Mouse (Mus musculus): Measurements from ENCODE around the gene Tle2. TPM values are rescaled to one million over a fixed set of nuclear protein-coding genes. Genes with fewer than 3 reads are reported as not detected.

Gene Tle2
- polyA plus RNA-seq, 1 experiment from 2014 or later: 14.3 TPM

DNA sequence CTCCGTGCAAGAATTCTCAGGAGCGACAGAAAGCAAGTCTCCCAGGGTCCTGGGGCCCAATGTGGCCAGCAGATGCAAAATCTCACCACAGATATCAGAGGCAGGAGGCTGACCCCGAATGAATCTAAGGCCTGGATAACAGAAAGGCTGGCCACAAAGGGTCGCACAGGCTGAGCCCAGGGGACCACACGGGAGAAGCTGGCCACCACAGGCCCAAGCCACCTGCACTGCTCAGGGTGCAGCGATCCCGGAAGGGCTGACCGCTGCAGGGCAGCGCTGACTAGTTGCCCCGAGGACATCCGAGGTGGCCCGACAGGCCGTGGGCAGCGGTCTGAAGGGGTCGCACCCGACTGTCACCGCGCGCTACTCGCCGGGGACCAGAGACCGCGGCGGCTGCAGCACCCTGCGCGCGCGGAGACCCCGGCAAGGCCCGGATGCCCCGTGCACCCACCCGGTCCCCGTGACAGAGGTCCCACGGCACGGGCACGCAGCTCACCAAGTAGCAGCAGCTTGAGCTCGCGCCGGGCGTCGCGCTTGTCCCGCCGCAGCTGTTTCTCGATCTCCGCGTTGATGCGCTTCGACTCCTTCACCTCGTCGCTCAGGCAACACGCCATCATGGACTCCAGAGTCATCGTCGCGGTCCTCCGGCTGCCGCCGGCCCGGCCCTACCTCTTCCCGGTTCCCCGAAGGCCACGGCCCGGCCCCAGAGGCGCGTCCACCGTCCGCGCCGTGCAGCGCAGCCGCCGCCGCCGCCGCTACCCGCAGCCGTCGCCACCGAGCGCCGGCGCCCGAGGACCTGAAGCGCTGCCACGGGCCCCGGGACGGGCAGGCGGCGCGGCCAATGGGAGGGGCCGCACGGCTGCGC lies 29.8 kb upstream of the Tle2 start:
- WGBS: under 1% methylated on average over 93 of the region's 93 CpGs
- H3K4me2 ChIP-seq: peak overlapping the region; percentile 99
- H3K27ac ChIP-seq: peak overlapping the region; percentile 92
- peak overlapping the region; percentile 96 for H3K4me3 ChIP-seq (replicated peaks)
- H3K4me1 ChIP-seq: peaks cover 39% of the 10 kb centered on the region
- no peaks in the 10 kb centered on the region for H3K9me3 ChIP-seq
- H3K27me3 ChIP-seq: no peaks in the 10 kb centered on the region
- peak; percentile 9 for ATAC-seq (ENCODE audit: low FRiP score)
- H3K9ac ChIP-seq: peak overlapping the region; percentile 91
- H3K36me3 ChIP-seq (replicated peaks): peaks cover 5% of the 10 kb centered on the region; the same call in 1 of the 2 replicates

DNA sequence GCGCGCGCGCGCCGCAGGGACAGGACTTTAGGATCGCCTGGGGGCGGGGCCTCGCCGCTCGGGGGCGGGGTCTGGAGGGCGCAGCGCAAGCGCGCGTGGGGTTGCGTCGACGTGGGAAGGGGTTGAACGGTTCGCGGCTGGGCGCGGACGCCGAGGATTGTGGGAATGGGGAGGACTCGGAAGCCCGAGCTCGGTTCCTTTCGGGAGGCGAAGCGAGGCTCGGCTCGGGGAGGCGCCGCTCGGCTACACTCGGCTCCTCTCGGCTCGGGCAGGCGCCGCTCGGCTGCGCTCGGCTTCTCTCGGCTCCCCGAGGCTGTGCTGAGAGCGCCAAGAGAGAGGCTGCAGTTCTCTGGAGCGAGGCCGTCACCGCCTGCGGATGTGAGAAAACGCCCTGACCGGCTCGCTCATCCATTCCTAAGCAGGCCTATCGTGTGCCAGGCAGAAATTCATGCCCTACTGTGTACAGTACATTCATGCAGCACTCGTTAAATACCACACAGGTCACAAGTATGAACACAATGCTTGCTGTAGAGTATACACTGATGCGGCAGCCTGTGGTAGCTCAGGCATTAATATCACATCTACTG lies 29.1 kb upstream of the Tle2 start, which contains the start of gene Gna11:
TSS of gene Gna11 (minus strand) at position 30 of the 587 bp plus-strand sequence.
- peak within 1 kb of the TSS; percentile 99 for H3K4me2 ChIP-seq
- no peaks in the 10 kb centered on the region for H3K9me3 ChIP-seq
- 1% methylated on average over 56 of the region's 59 CpGs for WGBS
- peaks cover 39% of the 10 kb centered on the region for H3K4me1 ChIP-seq
- H3K27me3 ChIP-seq: no peaks in the 10 kb centered on the region
- H3K36me3 ChIP-seq (replicated peaks): peaks cover 4% of the 10 kb centered on the region; the same call in 1 of the 2 replicates
- peak within 1 kb of the TSS; percentile 92 for H3K27ac ChIP-seq
- peak; percentile 96 for ATAC-seq (ENCODE audit: low FRiP score)
- H3K9ac ChIP-seq: peak within 1 kb of the TSS; percentile 91
- peak within 1 kb of the TSS; percentile 96 for H3K4me3 ChIP-seq (replicated peaks)

DNA sequence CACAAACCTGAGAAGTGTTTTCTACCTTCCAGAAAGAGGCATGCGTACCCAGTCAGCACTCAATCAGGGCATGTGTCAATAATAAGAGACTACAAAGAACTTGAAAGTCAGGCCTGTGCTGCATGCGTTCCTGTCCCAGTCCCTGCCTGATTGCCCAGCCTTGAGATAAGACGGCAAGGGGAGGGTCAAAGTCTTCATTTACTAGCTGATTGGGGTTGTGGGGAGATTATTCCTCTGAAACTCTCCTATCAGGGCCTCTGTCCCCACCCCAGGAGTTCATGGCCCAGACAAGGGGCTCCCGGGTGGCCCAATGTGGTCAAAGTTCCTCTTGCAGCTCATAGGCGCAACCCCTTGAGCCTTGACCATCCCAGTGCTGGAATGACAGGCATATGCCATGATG lies 28.0 kb upstream of the Tle2 start:
- WGBS: 91% methylated on average over 5 of the region's 5 CpGs
- H3K27me3 ChIP-seq: no peaks in the 10 kb centered on the region
- H3K9ac ChIP-seq: no peak overlapping the region

DNA sequence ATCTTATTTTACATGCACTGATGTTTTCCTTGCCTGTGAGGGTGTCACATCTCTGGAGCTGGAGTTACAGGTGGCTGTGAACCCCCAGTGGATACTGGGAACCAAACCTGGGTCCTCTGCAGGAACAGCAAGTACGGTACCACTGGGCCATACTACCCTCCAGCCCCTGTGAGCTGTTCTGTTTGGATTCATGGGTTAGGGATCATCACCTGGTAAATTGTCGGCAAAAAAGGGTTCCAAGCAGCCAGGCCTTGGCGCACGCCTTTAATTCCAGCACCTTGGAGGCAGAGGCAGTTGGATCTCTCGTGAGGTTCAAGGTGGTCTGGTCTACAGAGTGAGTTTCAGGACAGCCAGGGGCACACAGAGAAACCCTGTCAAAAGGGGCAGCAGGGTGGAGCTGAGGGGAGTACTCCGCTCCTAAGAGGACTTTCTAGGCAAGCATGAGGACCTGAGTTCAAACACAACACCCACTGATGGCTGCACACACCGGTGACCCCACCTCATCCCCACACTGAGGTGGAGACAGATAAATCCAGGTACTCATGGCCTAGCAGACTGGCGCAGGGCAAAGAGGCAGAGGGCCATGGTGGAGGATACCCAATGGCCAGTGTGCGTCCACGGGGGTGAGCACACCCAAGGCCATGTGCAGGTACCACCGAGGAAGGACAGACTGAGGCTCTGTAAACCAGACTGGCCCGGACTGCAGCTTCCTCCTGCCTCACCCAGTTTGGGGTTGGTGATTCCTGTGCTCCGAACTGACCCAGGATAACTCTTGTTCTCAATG lies 27.4 kb upstream of the Tle2 start:
- H3K9ac ChIP-seq: no peak overlapping the region
- no peak for ATAC-seq (ENCODE audit: low FRiP score)
- no peak overlapping the region for H3K4me3 ChIP-seq (replicated peaks)
- H3K4me2 ChIP-seq: no peak overlapping the region
- H3K4me1 ChIP-seq: peaks cover 31% of the 10 kb centered on the region
- no peak overlapping the region for H3K27ac ChIP-seq
- H3K9me3 ChIP-seq: no peaks in the 10 kb centered on the region
- no peaks in the 10 kb centered on the region for H3K27me3 ChIP-seq
- 94% methylated on average over 13 of the region's 13 CpGs for WGBS
- H3K36me3 ChIP-seq (replicated peaks): 0 out of 2 replicates have a peak, but pooled peaks cover 4% of the 10 kb centered on the region

More for the DNA sequence above, 28.0 kb upstream of the Tle2 start:
- H3K4me1 ChIP-seq: peaks cover 34% of the 10 kb centered on the region
- ATAC-seq (ENCODE audit: low FRiP score): no peak
- H3K27ac ChIP-seq: no peak overlapping the region
- no peak overlapping the region for H3K4me2 ChIP-seq
- H3K36me3 ChIP-seq (replicated peaks): 0 out of 2 replicates have a peak, but pooled peaks cover 4% of the 10 kb centered on the region
- H3K4me3 ChIP-seq (replicated peaks): no peak overlapping the region
- H3K9me3 ChIP-seq: no peaks in the 10 kb centered on the region

DNA sequence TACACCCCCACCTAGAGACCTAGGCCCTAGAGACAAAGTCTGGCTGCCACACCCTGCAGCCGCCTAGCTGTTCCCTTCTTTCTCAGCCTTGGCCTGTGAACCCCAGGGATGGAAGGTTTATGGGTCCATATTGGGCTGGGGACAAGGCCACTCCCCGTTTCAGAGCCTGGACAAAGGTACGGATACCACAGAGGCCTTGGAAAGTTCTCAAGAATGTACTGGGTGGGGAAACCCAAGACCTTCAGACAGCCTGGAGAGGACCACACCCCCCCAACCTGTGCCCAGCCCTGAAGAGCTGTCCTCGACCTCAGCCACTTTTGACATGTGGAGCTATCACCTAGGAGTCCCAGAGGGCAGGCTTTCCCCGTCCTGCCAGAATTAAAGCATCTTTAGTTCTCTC lies 25.4 kb upstream of the Tle2 start:
- Histone ChIP-seq H3K4me3 (replicated peaks) (no peak overlapping the region), H3K9me3 (no peaks in the 10 kb centered on the region), H3K27me3 (no peaks in the 10 kb centered on the region), H3K36me3 (replicated peaks) (no peaks in the 10 kb centered on the region), H3K27ac (no peak overlapping the region), H3K4me2 (no peak overlapping the region), H3K9ac (no peak overlapping the region), H3K4me1 (peaks cover 11% of the 10 kb centered on the region)
- WGBS: 71% methylated on average over 5 of the region's 5 CpGs
- no peak for ATAC-seq (ENCODE audit: low FRiP score)

DNA sequence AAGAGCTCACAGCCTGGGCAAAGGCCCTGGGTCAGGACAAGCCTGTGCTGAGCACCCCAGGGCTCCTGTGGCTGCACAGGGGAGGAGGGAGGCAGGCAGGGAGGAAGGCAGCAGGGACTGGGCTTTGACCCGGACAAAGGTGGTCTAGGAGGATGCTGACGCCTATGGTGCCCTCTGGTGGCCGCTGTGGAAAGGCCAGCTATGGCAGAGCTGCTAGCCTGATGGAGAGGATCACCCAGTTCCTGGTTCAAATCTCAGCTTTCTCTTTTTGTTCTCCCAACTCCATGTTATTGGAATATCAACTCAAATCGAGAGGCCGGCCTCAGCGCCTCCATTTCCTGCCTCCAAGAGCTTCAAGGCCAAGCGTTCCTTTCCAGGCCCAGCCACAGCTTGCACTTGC lies 24.1 kb upstream of the Tle2 start:
- WGBS: 13% methylated on average over 7 of the region's 7 CpGs
- H3K4me3 ChIP-seq (replicated peaks): no peak overlapping the region
- no peaks in the 10 kb centered on the region for H3K36me3 ChIP-seq (replicated peaks)
- peaks cover 5% of the 10 kb centered on the region for H3K4me1 ChIP-seq
- no peak overlapping the region for H3K27ac ChIP-seq
- H3K9me3 ChIP-seq: no peaks in the 10 kb centered on the region
- no peak for ATAC-seq (ENCODE audit: low FRiP score)
- no peaks in the 10 kb centered on the region for H3K27me3 ChIP-seq
- no peak overlapping the region for H3K4me2 ChIP-seq
- no peak overlapping the region for H3K9ac ChIP-seq

DNA sequence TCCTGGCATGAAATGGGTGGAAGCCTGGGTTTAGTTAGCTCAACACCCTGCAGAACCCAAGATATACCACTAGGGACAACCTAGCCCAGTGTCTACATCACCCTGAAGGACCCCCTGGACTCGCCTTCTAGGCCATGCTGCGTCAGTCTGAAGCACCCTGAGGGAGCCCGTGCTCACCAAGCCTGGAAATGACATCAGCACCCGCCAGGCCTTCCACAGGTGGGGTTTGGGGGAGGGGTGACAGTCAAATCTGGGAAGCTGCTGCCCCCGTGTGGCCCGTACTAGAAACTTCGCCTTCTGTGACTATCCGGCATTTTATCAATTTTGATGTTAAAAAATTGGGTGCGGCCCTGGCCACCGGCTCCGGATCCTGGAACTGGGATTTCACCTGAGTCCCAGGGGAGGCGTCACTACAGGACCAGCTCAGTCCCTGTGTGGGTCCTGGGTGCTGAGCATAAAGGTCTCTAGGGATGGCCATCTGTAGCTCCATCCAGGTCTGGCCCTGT lies 22.7 kb upstream of the Tle2 start:
- WGBS: 6% methylated on average over 12 of the region's 12 CpGs
- no peak overlapping the region for H3K9ac ChIP-seq
- H3K36me3 ChIP-seq (replicated peaks): no peaks in the 10 kb centered on the region
- H3K4me3 ChIP-seq (replicated peaks): no peak overlapping the region
- no peak overlapping the region for H3K27ac ChIP-seq
- no peaks in the 10 kb centered on the region for H3K9me3 ChIP-seq
- ATAC-seq (ENCODE audit: low FRiP score): peak; percentile 77
- no peaks in the 10 kb centered on the region for H3K27me3 ChIP-seq
- H3K4me2 ChIP-seq: no peak overlapping the region
- H3K4me1 ChIP-seq: no peaks in the 10 kb centered on the region

DNA sequence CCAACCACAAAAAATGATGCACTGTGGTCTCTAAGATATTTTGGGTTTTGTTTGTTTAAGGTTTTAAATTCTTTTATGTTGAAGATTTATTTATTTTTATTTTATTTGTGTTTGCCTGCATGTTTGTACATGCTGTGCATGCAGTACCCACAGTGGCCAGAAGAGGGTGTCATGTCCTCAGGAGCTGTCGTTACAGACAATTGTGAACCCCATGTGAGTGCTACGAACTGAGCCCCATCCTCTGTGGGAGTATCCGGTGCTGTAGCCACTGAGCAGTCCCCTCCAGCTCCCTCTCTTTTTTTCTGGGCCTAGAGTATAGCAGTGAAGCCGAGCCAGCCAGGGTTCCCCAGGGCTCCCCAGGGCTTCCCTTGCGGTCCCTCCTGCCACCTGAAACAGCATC lies 21.1 kb upstream of the Tle2 start:
- no peak for ATAC-seq (ENCODE audit: low FRiP score)
- no peaks in the 10 kb centered on the region for H3K27me3 ChIP-seq
- no peak overlapping the region for H3K4me3 ChIP-seq (replicated peaks)
- no peak overlapping the region for H3K4me2 ChIP-seq
- H3K9me3 ChIP-seq: no peaks in the 10 kb centered on the region
- H3K27ac ChIP-seq: no peak overlapping the region
- H3K9ac ChIP-seq: no peak overlapping the region
- WGBS: 87% methylated on average over 5 of the region's 5 CpGs
- no peaks in the 10 kb centered on the region for H3K36me3 ChIP-seq (replicated peaks)
- no peaks in the 10 kb centered on the region for H3K4me1 ChIP-seq

DNA sequence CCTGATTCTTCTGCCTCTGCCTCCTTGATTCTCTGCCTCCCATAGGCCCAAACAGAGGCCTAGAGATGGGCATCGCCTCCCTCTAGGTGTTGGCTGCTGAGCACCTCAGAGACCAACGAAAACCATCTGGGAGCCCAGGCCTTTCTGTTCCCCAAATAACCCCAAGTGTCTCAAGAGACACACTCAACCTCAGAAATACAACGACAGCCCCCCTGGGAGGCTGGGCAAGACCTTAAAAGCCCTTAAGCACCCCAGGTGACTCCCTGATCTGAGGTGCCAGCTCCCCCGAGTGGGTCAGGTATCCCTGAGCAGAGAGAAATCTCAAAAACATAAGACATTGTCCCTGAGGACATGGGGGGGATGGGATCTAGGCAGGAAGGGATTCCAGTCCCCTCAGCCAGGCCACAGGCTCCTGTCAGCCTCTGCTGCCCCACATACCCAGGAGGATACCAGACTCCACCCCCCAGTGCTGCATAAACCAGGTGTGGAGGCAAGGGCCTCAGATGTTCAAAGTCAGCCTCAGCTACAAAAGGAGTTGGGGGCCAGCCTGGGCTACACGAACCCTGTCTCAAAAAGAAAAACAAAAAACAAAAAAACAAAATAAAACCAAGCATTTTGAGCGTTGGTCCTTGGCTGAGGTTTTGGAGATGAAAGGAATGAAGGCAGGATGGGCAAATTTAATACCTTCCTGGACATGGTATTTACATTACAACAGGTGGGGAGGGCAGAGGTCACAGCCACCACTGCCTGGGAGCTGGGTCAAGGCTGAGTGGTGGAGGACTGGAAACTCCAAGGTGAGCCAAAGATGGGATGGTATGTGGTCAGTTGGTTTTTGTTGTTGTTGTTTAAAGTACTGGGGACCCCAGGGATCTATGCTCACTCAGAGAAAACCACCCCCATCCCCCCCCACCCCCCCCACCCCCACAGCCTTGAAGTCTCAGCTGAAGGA lies 20.3 kb upstream of the Tle2 start:
- no peaks in the 10 kb centered on the region for H3K4me1 ChIP-seq
- no peak for ATAC-seq (ENCODE audit: low FRiP score)
- H3K27me3 ChIP-seq: no peaks in the 10 kb centered on the region
- no peaks in the 10 kb centered on the region for H3K9me3 ChIP-seq
- no peak overlapping the region for H3K27ac ChIP-seq
- no peaks in the 10 kb centered on the region for H3K36me3 ChIP-seq (replicated peaks)
- no peak overlapping the region for H3K4me2 ChIP-seq
- 84% methylated on average over 6 of the region's 6 CpGs for WGBS
- H3K9ac ChIP-seq: no peak overlapping the region
- no peak overlapping the region for H3K4me3 ChIP-seq (replicated peaks)

DNA sequence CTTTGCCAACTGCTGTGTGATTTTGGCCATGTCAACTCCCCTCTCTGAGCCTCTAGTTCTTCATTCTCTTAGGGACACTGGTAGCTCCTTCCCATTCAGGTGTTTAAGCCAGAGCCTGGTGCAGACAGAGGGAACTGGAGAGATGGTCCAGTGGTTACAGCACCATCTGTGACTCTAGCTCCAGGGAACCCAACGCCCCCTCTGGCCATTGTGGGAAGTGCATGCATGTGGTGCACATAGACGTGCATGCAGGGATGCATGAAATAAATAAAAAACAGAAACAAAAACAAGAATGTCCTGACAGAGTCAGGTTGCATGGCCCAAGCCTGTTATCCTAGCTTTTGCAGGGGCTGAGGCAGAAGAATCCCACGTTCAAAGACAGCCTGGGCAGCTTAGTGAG lies 18.1 kb upstream of the Tle2 start:
- Histone ChIP-seq H3K4me2 (no peak overlapping the region), H3K27ac (no peak overlapping the region), H3K4me1 (peaks cover 13% of the 10 kb centered on the region), H3K27me3 (0 out of 2 replicates have a peak, but pooled peaks cover 4% of the 10 kb centered on the region), H3K9me3 (no peaks in the 10 kb centered on the region), H3K36me3 (replicated peaks) (no peaks in the 10 kb centered on the region; the same call in 1 of the 2 replicates), H3K9ac (no peak overlapping the region), H3K4me3 (replicated peaks) (no peak overlapping the region)
- ATAC-seq (ENCODE audit: low FRiP score): no peak
- WGBS: 74% methylated on average over 3 of the region's 3 CpGs

DNA sequence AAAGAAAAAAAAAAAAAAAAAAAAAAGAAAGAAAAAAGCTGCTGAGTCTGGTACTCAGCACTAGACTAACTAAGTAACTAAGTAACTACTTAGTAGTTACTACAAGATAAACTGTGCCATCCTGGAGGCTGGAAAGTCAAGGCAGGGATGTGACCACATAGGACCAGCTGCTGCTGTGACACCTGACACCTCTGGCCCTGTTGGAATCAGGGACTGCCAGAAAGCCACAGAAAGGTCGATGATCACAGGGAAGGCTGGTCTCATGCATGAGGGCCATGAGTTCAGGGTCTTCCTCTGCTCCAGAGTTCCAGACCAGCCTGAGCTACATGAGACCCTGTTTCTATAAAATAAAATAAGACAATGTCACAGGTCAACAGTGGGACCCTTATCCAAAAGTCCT lies 16.9 kb upstream of the Tle2 start:
- Histone ChIP-seq H3K4me1 (peaks cover 21% of the 10 kb centered on the region), H3K27me3 (peaks cover 11% of the 10 kb centered on the region)
- 48% methylated on average over 1 of the region's 1 CpGs for WGBS

More for the DNA sequence above, 16.9 kb upstream of the Tle2 start:
- ATAC-seq (ENCODE audit: low FRiP score): no peak
- no peak overlapping the region for H3K9ac ChIP-seq
- no peak overlapping the region for H3K27ac ChIP-seq
- no peaks in the 10 kb centered on the region for H3K9me3 ChIP-seq
- peaks cover 5% of the 10 kb centered on the region for H3K36me3 ChIP-seq (replicated peaks)
- no peak overlapping the region for H3K4me2 ChIP-seq
- no peak overlapping the region for H3K4me3 ChIP-seq (replicated peaks)
